Mouse (Mus musculus) megakaryocyte, embryonic 14.5 days (primary cell): Measurements from ENCODE around the gene Traf3ip2. TPM values are rescaled to one million over a fixed set of nuclear protein-coding genes. Genes with fewer than 3 reads are reported as not detected.
A peak's percentile ranks its signal among the peaks of the same experiment; 100 is the strongest.

Source experiments
- H3K27me3 ChIP-seq: replicated peaks from 2 replicates; pipeline ENCODE3; 2012; ENCODE audit warnings: inconsistent platforms
- H3K36me3 ChIP-seq: replicated peaks from 2 replicates; pipeline ENCODE3; 2012; ENCODE audit warnings: low read length, inconsistent platforms, mixed read lengths
- H3K4me1 ChIP-seq: 2 replicates; pipeline ENCODE4 v1.6.1; 2012; ENCODE audit warnings: inconsistent platforms
- H3K4me3 ChIP-seq: replicated peaks from 2 replicates; pipeline ENCODE3; 2012; ENCODE audit warnings: moderate library complexity, mild to moderate bottlenecking, inconsistent platforms
- H3K9me3 ChIP-seq: 2 replicates; pipeline ENCODE4 v1.6.1; 2012; ENCODE audit warnings: inconsistent platforms
- FLI1 ChIP-seq: IDR thresholded peaks from 2 replicates; pipeline ENCODE4 v1.6.1; 2012; ENCODE audit warnings: low read length, inconsistent platforms, mixed read lengths
- GATA1 ChIP-seq: IDR thresholded peaks from 3 replicates; pipeline ENCODE4 v1.6.1; 2012; ENCODE audit warnings: mixed read lengths, low read length, inconsistent platforms, borderline replicate concordance
- polyA plus RNA-seq: library from polyadenylated mRNA; stranded (reverse); fragments of >175 nt; gene quantifications from 2 replicates; pipeline ENCODE4 v1.2.3, GENCODE M21; 2012; ENCODE audit warnings: low replicate concordance; ENCODE audit not compliant: insufficient read depth

The Traf3ip2 gene
- polyA plus RNA-seq, 1 experiment: 1.2 TPM

DNA sequence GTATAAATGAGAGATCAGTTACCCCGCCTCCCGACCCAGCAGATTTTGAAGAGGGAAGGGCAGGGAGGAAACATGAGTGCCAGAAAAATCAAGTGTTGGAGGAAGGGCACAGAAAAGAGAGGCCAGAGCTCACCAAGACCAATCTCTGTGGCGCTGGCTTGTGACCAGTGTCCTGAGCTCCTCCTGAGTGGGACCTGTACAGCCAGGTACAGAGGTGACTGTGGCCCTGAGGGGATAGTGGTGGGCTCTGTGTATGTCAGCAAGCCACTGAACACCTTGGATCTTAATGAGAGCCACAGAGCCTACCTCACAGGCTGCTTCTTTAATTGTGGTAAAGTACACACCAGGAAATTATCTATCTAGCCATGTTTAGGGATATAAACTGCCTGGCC is 14.9 kb upstream of the Traf3ip2 start:
- Histone ChIP-seq H3K4me3 (no peak overlapping the region), H3K9me3 (peaks cover 24% of the 10 kb centered on the region), H3K27me3 (peaks cover 41% of the 10 kb centered on the region), H3K4me1 (peaks cover 41% of the 10 kb centered on the region), H3K36me3 (no peaks in the 10 kb centered on the region)
- TF ChIP-seq FLI1: no peak
- TF ChIP-seq GATA1: no peak

- TF ChIP-seq FLI1 (no peak), GATA1 (no peak)
Observed at GRCm38 (mm10) chr10:39599601-39600000, 13.1 kb upstream of the Traf3ip2 start.

DNA sequence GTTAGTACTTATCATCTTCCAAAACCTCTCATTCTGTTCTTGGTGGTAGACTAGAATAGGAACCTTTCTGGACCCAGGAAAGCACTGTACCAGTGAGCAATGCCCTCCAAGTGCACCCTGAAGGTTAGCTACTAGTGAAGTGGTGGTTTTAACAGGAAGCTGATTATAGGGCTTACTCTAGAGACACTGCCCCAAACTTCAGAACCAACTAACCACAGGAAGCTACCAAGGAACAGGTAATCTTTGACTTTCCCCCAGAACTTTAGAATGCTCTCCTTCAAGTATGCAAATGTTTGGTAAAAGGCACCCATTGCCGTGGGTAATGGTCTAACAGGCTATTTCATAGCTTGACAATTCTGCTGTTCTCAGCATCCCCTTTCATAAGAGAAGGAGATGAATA is 12.6 kb upstream of the Traf3ip2 start:
- peaks cover 10% of the 10 kb centered on the region for H3K9me3 ChIP-seq
- peaks cover 33% of the 10 kb centered on the region for H3K27me3 ChIP-seq
- H3K36me3 ChIP-seq: no peaks in the 10 kb centered on the region
- no peak overlapping the region for H3K4me3 ChIP-seq
- H3K4me1 ChIP-seq: peaks cover 35% of the 10 kb centered on the region
- no peak for TF ChIP-seq GATA1
- TF ChIP-seq FLI1: no peak

More at GRCm38 (mm10) chr10:39599601-39600000, 13.1 kb upstream of the Traf3ip2 start:
- Histone ChIP-seq H3K36me3 (no peaks in the 10 kb centered on the region), H3K4me3 (no peak overlapping the region), H3K4me1 (peaks cover 40% of the 10 kb centered on the region), H3K9me3 (peaks cover 8% of the 10 kb centered on the region), H3K27me3 (peaks cover 35% of the 10 kb centered on the region)

GRCm38 (mm10) chr10:39601068-39601467 is 11.7 kb upstream of the Traf3ip2 start:
- H3K4me3 ChIP-seq: no peak overlapping the region
- TF ChIP-seq FLI1 (no peak), GATA1 (no peak)
- peaks cover 33% of the 10 kb centered on the region for H3K27me3 ChIP-seq
- H3K36me3 ChIP-seq: no peaks in the 10 kb centered on the region
- peaks cover 25% of the 10 kb centered on the region for H3K4me1 ChIP-seq
- H3K9me3 ChIP-seq: peaks cover 17% of the 10 kb centered on the region

DNA sequence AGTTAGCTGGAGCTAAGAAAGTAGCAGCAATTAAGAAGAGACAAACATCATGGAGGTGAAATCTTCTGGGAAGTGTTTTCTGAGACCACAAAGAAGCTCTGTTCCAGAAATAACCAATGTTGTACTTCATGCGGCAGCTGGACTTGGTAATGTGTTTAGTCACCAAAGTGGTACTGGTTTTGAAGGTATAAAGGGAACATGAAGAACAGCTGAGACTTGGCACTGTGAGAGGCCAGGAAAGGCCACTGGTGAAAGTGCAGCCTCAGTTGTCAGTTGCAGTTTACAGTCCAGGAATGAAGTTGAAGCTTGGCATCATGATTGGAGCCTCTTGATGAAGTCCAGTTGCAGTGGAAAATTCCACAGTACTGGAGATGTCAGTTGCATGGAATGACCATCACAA is 6.3 kb upstream of the Traf3ip2 start:
- no peaks in the 10 kb centered on the region for H3K36me3 ChIP-seq
- H3K9me3 ChIP-seq: peaks cover 53% of the 10 kb centered on the region
- H3K4me3 ChIP-seq: no peak overlapping the region
- H3K4me1 ChIP-seq: peaks cover 6% of the 10 kb centered on the region; the same call in 1 of the 2 replicates
- H3K27me3 ChIP-seq: peaks cover 13% of the 10 kb centered on the region
- TF ChIP-seq GATA1: no peak

DNA sequence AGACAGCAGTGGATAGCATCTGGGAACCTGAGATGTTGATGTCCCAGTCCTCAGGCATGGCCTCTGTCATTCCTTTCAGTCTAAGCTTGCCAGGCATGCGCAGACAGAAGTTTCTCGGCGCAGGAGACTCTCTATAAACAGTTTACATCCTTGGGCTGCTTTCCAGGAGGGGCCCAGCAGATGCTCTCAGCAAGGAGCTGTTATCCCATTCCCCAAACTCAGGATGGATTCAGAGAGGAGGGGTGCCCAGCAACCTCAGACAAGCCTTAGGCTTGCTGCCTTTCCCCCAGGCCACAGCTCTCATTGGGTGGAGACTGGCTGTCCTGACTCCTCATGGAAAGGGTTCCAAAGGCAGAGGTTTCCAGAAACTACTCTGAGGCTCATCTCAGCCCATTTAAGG is 1.5 kb upstream of the Traf3ip2 start:
- no peaks in the 10 kb centered on the region for H3K36me3 ChIP-seq
- peaks cover 8% of the 10 kb centered on the region for H3K27me3 ChIP-seq
- no peak for TF ChIP-seq GATA1
- no peak for TF ChIP-seq FLI1
- H3K9me3 ChIP-seq: peaks cover 34% of the 10 kb centered on the region
- H3K4me1 ChIP-seq: peaks cover 10% of the 10 kb centered on the region
- no peak overlapping the region for H3K4me3 ChIP-seq

DNA sequence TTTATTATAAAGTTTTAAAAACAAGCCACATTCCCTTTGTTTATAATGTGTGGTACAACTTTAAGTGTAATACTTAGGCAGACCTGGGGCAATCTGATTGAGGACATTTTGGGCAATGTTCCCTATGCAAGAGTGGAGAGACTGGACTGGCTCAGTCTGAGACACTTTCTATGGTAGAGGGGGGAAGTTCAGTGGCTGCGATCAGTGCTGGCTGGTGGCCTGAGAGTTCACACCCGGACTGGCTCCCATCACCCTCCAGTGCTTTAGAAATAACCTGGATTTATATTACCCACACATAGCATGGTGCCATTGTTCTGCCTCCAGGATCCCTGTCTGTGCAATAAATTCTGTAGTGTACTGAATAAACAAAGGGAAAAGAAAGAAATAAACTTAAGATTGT is 603 bp upstream of the Traf3ip2 start:
- no peak overlapping the region for H3K4me3 ChIP-seq
- peaks cover 10% of the 10 kb centered on the region for H3K4me1 ChIP-seq
- H3K27me3 ChIP-seq: peaks cover 9% of the 10 kb centered on the region
- peaks cover 26% of the 10 kb centered on the region for H3K9me3 ChIP-seq
- TF ChIP-seq FLI1: no peak
- TF ChIP-seq GATA1: no peak
- no peaks in the 10 kb centered on the region for H3K36me3 ChIP-seq

DNA sequence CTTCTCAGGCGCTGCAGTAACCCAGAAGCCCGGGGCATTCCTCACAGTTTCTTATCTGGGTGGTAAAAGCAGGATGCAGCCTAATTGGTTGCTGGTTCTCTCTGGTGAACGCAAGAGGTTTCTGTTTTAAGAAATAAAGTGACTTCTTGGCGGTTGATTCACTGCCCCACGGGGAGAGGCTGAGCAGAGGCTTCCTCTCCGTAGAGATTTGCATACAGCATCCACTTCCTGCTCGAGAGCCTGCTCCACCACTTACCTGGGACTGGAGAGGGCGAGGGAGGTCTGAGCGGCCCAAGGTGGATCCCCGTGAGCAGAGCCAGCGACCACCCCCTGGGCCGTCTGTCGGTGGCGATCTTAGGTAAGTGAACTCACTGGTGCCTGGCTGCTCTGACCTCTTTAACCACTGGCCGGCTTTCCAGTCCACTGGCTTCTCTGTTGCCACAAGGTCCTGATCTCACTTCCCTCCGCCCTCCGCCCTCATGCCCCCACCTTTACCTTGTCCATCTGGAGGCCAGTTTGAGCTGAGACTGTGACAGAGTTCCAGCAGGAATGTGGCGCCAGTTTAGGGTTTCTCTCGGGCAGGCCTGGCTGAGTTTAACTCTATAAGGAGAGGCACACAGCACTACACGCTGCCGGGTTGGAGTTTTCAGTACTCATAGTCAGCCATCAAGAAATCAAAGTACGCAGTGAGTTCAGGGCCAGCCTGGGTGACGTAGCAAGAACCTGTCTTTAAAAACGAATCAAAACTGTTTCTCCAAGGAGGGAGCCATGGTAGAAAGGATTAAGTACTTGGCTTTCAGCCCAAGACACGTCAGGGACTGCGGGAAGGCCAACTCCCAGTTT is 476 bp downstream of the Traf3ip2 start:
- Histone ChIP-seq H3K27me3 (peaks cover 9% of the 10 kb centered on the region), H3K4me3 (peak overlapping the region; percentile 90), H3K36me3 (no peaks in the 10 kb centered on the region), H3K9me3 (peaks cover 21% of the 10 kb centered on the region), H3K4me1 (peaks cover 10% of the 10 kb centered on the region)
- TF ChIP-seq GATA1 (no peak), FLI1 (no peak)

DNA sequence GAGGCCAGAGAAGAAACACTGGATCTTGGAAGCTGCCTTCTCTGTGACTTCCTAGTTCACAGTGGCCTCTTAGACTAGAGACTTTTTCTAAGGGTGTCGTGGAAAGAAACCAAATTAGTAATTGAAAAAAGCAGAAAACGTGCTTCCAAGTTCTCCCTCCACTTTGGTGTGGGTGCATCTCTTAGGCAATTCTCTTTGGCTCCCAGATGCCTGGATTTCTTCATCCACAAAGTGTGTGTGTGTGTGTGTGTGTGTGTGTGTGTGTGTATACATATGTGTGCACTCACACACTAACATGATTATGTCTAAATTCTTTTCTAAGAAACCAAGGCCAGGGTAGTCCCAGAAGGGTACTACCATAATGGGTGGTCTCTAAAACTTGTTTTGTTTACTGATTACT is 1.2 kb downstream of the Traf3ip2 start:
- H3K36me3 ChIP-seq: no peaks in the 10 kb centered on the region
- no peak overlapping the region for H3K4me3 ChIP-seq
- H3K9me3 ChIP-seq: peaks cover 13% of the 10 kb centered on the region
- H3K4me1 ChIP-seq: peaks cover 10% of the 10 kb centered on the region
- peaks cover 9% of the 10 kb centered on the region for H3K27me3 ChIP-seq
- no peak for TF ChIP-seq GATA1
- no peak for TF ChIP-seq FLI1

DNA sequence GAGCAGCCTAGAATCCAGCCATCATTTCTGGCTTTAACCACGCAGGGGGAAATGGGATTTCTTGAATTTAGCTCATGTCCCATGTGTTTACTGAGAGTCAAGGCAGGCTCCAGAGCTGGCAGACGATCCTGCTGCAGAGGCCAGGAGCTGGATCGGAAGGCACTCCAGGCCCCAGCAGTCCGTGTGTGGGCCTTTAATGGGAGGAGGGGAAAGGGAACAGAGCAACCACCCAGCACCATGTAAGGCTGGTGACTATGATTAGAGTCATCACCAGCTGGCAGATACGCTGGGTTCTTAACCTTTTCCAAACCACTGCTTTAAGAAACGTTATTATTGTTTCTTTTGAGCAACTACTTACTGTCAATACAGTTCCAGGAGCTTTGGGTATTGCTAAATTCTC is 1.9 kb downstream of the Traf3ip2 start:
- peaks cover 6% of the 10 kb centered on the region; the same call in 1 of the 2 replicates for H3K9me3 ChIP-seq
- no peak for TF ChIP-seq FLI1
- TF ChIP-seq GATA1: no peak
- no peaks in the 10 kb centered on the region for H3K36me3 ChIP-seq
- H3K27me3 ChIP-seq: peaks cover 9% of the 10 kb centered on the region
- H3K4me3 ChIP-seq: no peak overlapping the region
- peaks cover 10% of the 10 kb centered on the region for H3K4me1 ChIP-seq
